Mouse (Mus musculus) bone marrow macrophage, adult 2 months (primary cell): ENCODE measurements around the gene Kazn.

ENCODE experiments used
- CTCF ChIP-seq: IDR thresholded peaks from 2 replicates; pipeline ENCODE4 v1.5.1; 2012; ENCODE audit warnings: low read depth, mild to moderate bottlenecking, low read length, moderate library complexity
- POLR2A ChIP-seq: IDR thresholded peaks from 2 replicates; pipeline ENCODE4 v1.6.1; 2012; ENCODE audit warnings: mild to moderate bottlenecking, low read depth, low read length, borderline replicate concordance

- no peak for TF ChIP-seq CTCF
- no peak for TF ChIP-seq POLR2A
Observed at GRCm38 (mm10) chr4:142160041-142160440, 79.2 kb downstream of the Kazn start.
